ENCODE assay signal across 8 mouse cellular contexts in genomic region chr2:168767582-168767981, GRCm38 (mm10). TPM values are rescaled to one million over a fixed set of nuclear protein-coding genes. Genes with fewer than 3 reads are reported as not detected.
DNase-seq lines count a peak whose midpoint lies in the region; ATAC-seq and TF ChIP-seq lines count a peak whose summit lies in the region.

Gene Sall4 (minus strand): TSS chr2:168767943.

- 23% methylated on average over 10 of the region's 10 CpGs for WGBS in heart, adult 2 months
- WGBS in forebrain, postnatal 0 days, result 22% methylated on average over 10 of the region's 10 CpGs
- 7% methylated on average over 10 of the region's 10 CpGs for WGBS in liver, embryonic 15.5 days (ENCODE audit: insufficient replicate concordance)

- intact Hi-C loops in heart, adult 2 months (cut with DNase I), result loop anchor here (10.0 kb wide), 1 partner anchor 107 kb away; no protein-coding TSS in a partner anchor

- DNase-seq in heart, adult 2 months, result no peak
- no peak for DNase-seq in heart, adult 18-20 months
- DNase-seq in forebrain, postnatal 0 days, result peak; percentile 39
- DNase-seq in adipocyte (ENCODE audit: low spot score), result no peak
- no peak for DNase-seq in adrenal gland, adult 8-10 months
- no peak for DNase-seq in embryo, embryonic 10 days (ENCODE audit: low spot score)

- no peak for ATAC-seq in forebrain, postnatal 0 days
- ATAC-seq in liver, embryonic 15.5 days (ENCODE audit: insufficient read depth), result no peak

- H3K27ac ChIP-seq in heart, adult 2 months, result peak within 1 kb of the TSS; percentile 89; the same call in 1 of the 2 replicates
- H3K27ac ChIP-seq in forebrain, postnatal 0 days (ENCODE audit: low read depth, low read length), result no peak within 1 kb of the TSS
- peak within 1 kb of the TSS; percentile 74 for H3K27ac ChIP-seq in liver, embryonic 15.5 days (replicated peaks)

- no peaks in the 10 kb centered on the region for H3K4me1 ChIP-seq in heart, adult 2 months (ENCODE audit: control insufficient read depth, insufficient read depth, low read length)
- H3K4me1 ChIP-seq in E14TG2a.4 (replicated peaks; ENCODE audit: low read depth, low read length), result peaks cover 60% of the 10 kb centered on the region
- peaks cover 4% of the 10 kb centered on the region; the same call in 1 of the 2 replicates for H3K4me1 ChIP-seq in forebrain, postnatal 0 days (ENCODE audit: insufficient read depth)
- H3K4me1 ChIP-seq in liver, embryonic 15.5 days (replicated peaks), result peaks cover 5% of the 10 kb centered on the region; the same call in 1 of the 2 replicates

- H3K9ac ChIP-seq in heart, adult 2 months (ENCODE audit: low read depth, low read length), result peak within 1 kb of the TSS; percentile 56
- no peak within 1 kb of the TSS for H3K9ac ChIP-seq in forebrain, postnatal 0 days
- peak within 1 kb of the TSS; percentile 27; the same call in 1 of the 2 replicates for H3K9ac ChIP-seq in liver, embryonic 15.5 days

- no peak for TF ChIP-seq CTCF in heart, adult 2 months (IDR thresholded peaks at IDR 0.05)
- TF ChIP-seq CTCF in E14TG2a.4 (conservative IDR thresholded peaks at IDR 0.05; ENCODE audit: low read length), result no peak
- TF ChIP-seq CTCF in forebrain, postnatal 0 days (IDR thresholded peaks at IDR 0.05; ENCODE audit: low read depth), result no peak

- peak within 1 kb of the TSS; percentile 59 for H3K4me2 ChIP-seq in forebrain, postnatal 0 days (ENCODE audit: low read depth)
- H3K4me2 ChIP-seq in liver, embryonic 15.5 days, result peak within 1 kb of the TSS; percentile 45

- no peak for TF ChIP-seq POLR2A in heart, adult 2 months (IDR thresholded peaks at IDR 0.05; ENCODE audit: insufficient read depth, low read depth, low read length)

- no peaks in the 10 kb centered on the region for H3K36me3 ChIP-seq in heart, adult 2 months (ENCODE audit: control insufficient read depth, insufficient read depth, low read length)
- H3K36me3 ChIP-seq in E14TG2a.4 (ENCODE audit: insufficient read depth, low read length), result peaks cover 9% of the 10 kb centered on the region
- no peaks in the 10 kb centered on the region; the same call in 1 of the 2 replicates for H3K36me3 ChIP-seq in forebrain, postnatal 0 days (ENCODE audit: insufficient read depth)
- no peaks in the 10 kb centered on the region for H3K36me3 ChIP-seq in liver, embryonic 15.5 days (replicated peaks)

- H3K79me2 ChIP-seq in heart, adult 2 months (replicated peaks; ENCODE audit: control insufficient read depth, insufficient read depth, low read length), result no peaks in the 10 kb centered on the region

- no peak for TF ChIP-seq EP300 in heart, adult 2 months (IDR thresholded peaks at IDR 0.05; ENCODE audit: insufficient read depth, low read depth, low read length)

- peak within 1 kb of the TSS; percentile 56 for H3K4me3 ChIP-seq in heart, adult 2 months
- H3K4me3 ChIP-seq in E14TG2a.4 (replicated peaks; ENCODE audit: low read length), result peak within 1 kb of the TSS; percentile 96
- peak within 1 kb of the TSS; percentile 34 for H3K4me3 ChIP-seq in forebrain, postnatal 0 days (ENCODE audit: low read depth, low read length)
- H3K4me3 ChIP-seq in liver, embryonic 15.5 days (replicated peaks), result peak within 1 kb of the TSS; percentile 50

- H3K27me3 ChIP-seq in heart, adult 2 months (ENCODE audit: control insufficient read depth, insufficient read depth, low read length), result peaks cover 5% of the 10 kb centered on the region
- H3K27me3 ChIP-seq in E14TG2a.4 (ENCODE audit: insufficient read depth, low read length), result no peaks in the 10 kb centered on the region
- H3K27me3 ChIP-seq in forebrain, postnatal 0 days (ENCODE audit: insufficient read depth, low read length), result peaks cover 54% of the 10 kb centered on the region
- peaks cover 79% of the 10 kb centered on the region for H3K27me3 ChIP-seq in liver, embryonic 15.5 days

- H3K9me3 ChIP-seq in E14TG2a.4 (ENCODE audit: low read length), result no peaks in the 10 kb centered on the region
- no peaks in the 10 kb centered on the region for H3K9me3 ChIP-seq in forebrain, postnatal 0 days (ENCODE audit: low read length)
- no peaks in the 10 kb centered on the region for H3K9me3 ChIP-seq in liver, embryonic 15.5 days (replicated peaks)

RNA-seq across cellular contexts. Expression of gene Sall4, which starts in this region (rescaled TPM):
- 1 to 10 TPM; 1.5 to 2.3 TPM for total RNA-seq in heart, adult 2 months (2021)
- 1.2 and 1.3 TPM in 2 replicates for polyA plus RNA-seq in heart, adult 2 months (2012; rRNA removed)
- 1 to 10 TPM; 1.2 to 1.9 TPM for total RNA-seq in heart, adult 18-20 months (2021)
- 0.10 and 0.31 TPM in 2 replicates for total RNA-seq in forebrain, postnatal 0 days (2014; rRNA removed)
- 0.05 and 0.06 TPM in 2 replicates for polyA plus RNA-seq in forebrain, postnatal 0 days (2015; fragmentation: Nextera tagmentation; extraction: Ambion mirVana)
- 3.6 and 3.9 TPM in 2 replicates for polyA plus RNA-seq in liver, embryonic 15.5 days (2015; fragmentation: Nextera tagmentation; extraction: Ambion mirVana)
- under 1 TPM in 1 of 4 experiments, not detected in 3; 0.44 TPM for total RNA-seq in adrenal gland, adult 8-10 months (2022)

Comparison
In these comparisons a context has a peak if more than half of its experiments do, and no peak if none do; other contexts are left out.
1. Peak in DNase-seq, H3K4me3 ChIP-seq and H3K4me2 ChIP-seq in forebrain, postnatal 0 days; RNA of the gene not detected or under 1 TPM.
2. H3K4me3 ChIP-seq: peak in every context shown above with its lines; median percentile 96 in E14TG2a.4; 56 in heart, adult 2 months; 50 in liver, embryonic 15.5 days; 34 in forebrain, postnatal 0 days.